Mouse (Mus musculus) G1E-ER4 (cell line): ENCODE measurements around the gene Gm4922. TPM values are rescaled to one million over a fixed set of nuclear protein-coding genes. Genes with fewer than 3 reads are reported as not detected.

Source experiments
- GATA1 ChIP-seq: IDR thresholded peaks from one replicate; pipeline ENCODE4 v1.8.0; 2012; ENCODE audit warnings: low read length, inconsistent platforms
- polyA plus RNA-seq: library from polyadenylated mRNA; stranded (reverse); fragments of >175 nt; gene quantifications from 2 replicates; pipeline ENCODE4 v1.2.3, GENCODE M21; 2012

Gm4922 gene
- polyA plus RNA-seq, 1 experiment, result not detected

GRCm38 (mm10) chr10:18743286-18744142 lies 43.1 kb downstream of the Gm4922 start, which contains the start of gene Arfgef3:
Arfgef3 (minus strand) TSS chr10:18743949.
- TF ChIP-seq GATA1, result no peak

- TF ChIP-seq GATA1, result no peak
Measured at GRCm38 (mm10) chr10:18742086-18742485, 44.5 kb downstream of the Gm4922 start.

GRCm38 (mm10) chr10:18741024-18741423 lies 45.6 kb downstream of the Gm4922 start:
- no peak for TF ChIP-seq GATA1

Other genes starting within 250 kb of the Gm4922 start
- not detected in 2 replicates for gene Hebp2, start 240.7 kb downstream of the Gm4922 start, polyA plus RNA-seq
- not detected in 2 replicates for gene Arfgef3, start 42.8 kb downstream of the Gm4922 start, polyA plus RNA-seq
- not detected in 2 replicates for gene Perp, start 58.2 kb upstream of the Gm4922 start, polyA plus RNA-seq
- gene Tnfaip3, start 228.9 kb upstream of the Gm4922 start, polyA plus RNA-seq, result 1.1 TPM in 2 replicates